Mouse (Mus musculus): ENCODE results near the gene Mfrp. TPM values are rescaled to one million over a fixed set of nuclear protein-coding genes. Genes with fewer than 3 reads are reported as not detected.

Gene Mfrp
- total and polyA plus RNA-seq, 2 experiments from 2014 or later: 0.05 to 2.8 TPM

DNA sequence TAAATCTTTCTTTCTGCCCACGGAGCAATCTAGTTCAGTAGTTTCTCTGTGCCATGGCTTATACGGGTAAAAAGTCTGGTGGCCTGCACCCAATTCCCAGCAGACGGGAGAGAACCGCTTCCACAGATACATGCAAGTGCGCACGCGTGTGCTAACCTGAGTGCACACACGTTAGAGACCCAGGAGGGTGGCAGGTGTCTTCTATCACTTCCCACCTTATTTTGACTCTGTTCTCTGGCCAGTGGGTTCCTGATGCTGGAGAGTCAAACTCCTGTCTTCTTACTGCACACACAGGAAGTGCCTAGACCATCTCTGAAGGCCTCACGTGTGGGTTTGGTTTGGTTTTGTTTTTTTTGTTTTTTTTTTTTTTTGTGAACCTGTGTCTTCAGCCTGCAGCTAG, 14.1 kb downstream of the Mfrp start:
- H3K4me3 ChIP-seq (ENCODE audit: low read depth, low read length): no peak overlapping the region
- TF ChIP-seq CTCF (IDR thresholded peaks at IDR 0.05): no peak
- no peak overlapping the region for H3K9ac ChIP-seq (replicated peaks; ENCODE audit: low read length, poor library complexity, severe bottlenecking)
- no peaks in the 10 kb centered on the region for H3K27me3 ChIP-seq (ENCODE audit: insufficient read depth, low read length)
- no peak for ATAC-seq (ENCODE audit: low FRiP score)
- 90% methylated on average over 9 of the region's 9 CpGs for WGBS
- no peaks in the 10 kb centered on the region for H3K4me1 ChIP-seq (ENCODE audit: insufficient read depth, low read length)
- DNase-seq (ENCODE audit: low spot score): no peak
- H3K27ac ChIP-seq (ENCODE audit: low read depth, low read length): no peak overlapping the region
- no peaks in the 10 kb centered on the region for H3K36me3 ChIP-seq (ENCODE audit: insufficient read depth, low read length)
- H3K9me3 ChIP-seq (ENCODE audit: low read length): no peaks in the 10 kb centered on the region
- H3K4me2 ChIP-seq (ENCODE audit: low read depth, low read length, poor library complexity, severe bottlenecking): no peak overlapping the region

DNA sequence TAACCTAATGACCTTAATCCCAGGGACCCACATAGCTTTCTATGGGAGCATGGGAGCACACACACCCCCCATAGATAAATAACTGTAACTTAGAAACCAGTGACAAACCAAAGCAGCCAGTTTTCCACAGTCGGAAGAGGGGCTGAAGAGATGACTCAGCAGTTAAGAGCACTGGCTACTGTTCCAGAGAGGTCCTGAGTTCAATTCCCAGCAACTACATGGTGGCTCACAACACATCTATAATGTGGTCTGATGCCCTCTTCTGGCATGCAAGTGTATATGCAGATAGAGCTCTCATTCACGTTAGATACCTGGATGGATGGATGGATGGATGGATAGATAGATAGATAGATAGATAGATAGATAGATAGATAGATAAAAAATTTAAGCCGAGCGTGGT, 14.7 kb downstream of the Mfrp start:
- no peak overlapping the region for H3K9ac ChIP-seq (replicated peaks; ENCODE audit: low read length, poor library complexity, severe bottlenecking)
- 88% methylated on average over 4 of the region's 4 CpGs for WGBS
- no peaks in the 10 kb centered on the region for H3K27me3 ChIP-seq (ENCODE audit: insufficient read depth, low read length)
- DNase-seq (ENCODE audit: low spot score): no peak
- TF ChIP-seq CTCF (IDR thresholded peaks at IDR 0.05): peak; percentile 31
- H3K36me3 ChIP-seq (ENCODE audit: insufficient read depth, low read length): no peaks in the 10 kb centered on the region
- H3K4me3 ChIP-seq (ENCODE audit: low read depth, low read length): no peak overlapping the region
- no peak overlapping the region for H3K27ac ChIP-seq (ENCODE audit: low read depth, low read length)
- no peak for ATAC-seq (ENCODE audit: low FRiP score)
- H3K4me2 ChIP-seq (ENCODE audit: low read depth, low read length, poor library complexity, severe bottlenecking): no peak overlapping the region
- H3K4me1 ChIP-seq (ENCODE audit: insufficient read depth, low read length): no peaks in the 10 kb centered on the region
- no peaks in the 10 kb centered on the region for H3K9me3 ChIP-seq (ENCODE audit: low read length)

DNA sequence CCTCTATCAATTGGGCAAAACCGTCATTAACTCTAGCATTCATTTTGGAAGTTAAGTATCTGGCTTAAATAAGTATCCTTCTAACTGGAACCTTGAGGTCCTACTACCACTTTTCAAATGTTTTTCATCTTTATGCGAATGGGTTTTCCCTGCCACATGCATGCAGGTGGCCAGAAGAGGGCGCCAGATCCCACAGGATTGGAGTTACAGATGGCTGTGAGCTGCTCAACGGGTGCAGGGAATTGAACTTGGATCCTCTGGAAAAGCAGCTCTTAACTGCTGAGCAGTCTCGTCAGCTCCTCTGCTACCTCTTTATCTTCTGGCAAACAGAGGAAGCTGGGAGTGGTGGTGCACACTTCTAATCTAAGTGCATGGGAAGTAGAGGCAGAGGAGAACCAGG, 17.5 kb downstream of the Mfrp start:
- 49% methylated on average over 5 of the region's 5 CpGs for WGBS
- Histone ChIP-seq H3K9me3 (ENCODE audit: low read length) (no peaks in the 10 kb centered on the region), H3K4me2 (ENCODE audit: low read depth, low read length, poor library complexity, severe bottlenecking) (no peak overlapping the region), H3K9ac (replicated peaks; ENCODE audit: low read length, poor library complexity, severe bottlenecking) (no peak overlapping the region), H3K27ac (ENCODE audit: low read depth, low read length) (no peak overlapping the region), H3K36me3 (ENCODE audit: insufficient read depth, low read length) (no peaks in the 10 kb centered on the region), H3K4me3 (ENCODE audit: low read depth, low read length) (no peak overlapping the region), H3K4me1 (ENCODE audit: insufficient read depth, low read length) (no peaks in the 10 kb centered on the region), H3K27me3 (ENCODE audit: insufficient read depth, low read length) (no peaks in the 10 kb centered on the region)
- no peak for DNase-seq (ENCODE audit: low spot score)
- TF ChIP-seq CTCF (IDR thresholded peaks at IDR 0.05): peak; percentile 57
- no peak for ATAC-seq (ENCODE audit: low FRiP score)

DNA sequence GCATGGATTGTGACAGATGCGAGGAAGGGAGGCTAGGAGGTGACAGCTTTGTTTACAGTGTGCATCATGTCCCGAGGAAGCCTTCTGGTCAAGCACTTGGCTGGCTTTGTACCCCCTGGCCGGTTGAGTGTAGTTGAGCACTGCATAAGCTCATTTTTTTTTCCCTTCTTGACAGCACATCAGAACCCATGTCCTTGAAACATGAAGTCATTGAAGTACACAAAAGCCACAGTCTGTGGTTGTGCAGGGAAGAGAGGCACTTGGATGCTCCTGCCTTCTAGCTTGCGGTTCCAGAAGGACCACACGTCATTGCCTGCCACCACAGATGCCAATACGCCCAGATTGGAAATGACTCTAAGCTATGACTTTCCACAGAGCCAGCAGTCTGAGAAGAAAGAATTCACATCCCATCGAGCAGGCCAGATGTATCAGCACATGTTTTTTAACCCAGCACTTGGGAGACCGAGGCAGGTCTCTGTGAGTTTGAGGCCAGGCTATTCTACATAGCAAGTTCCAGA, 18.5 kb downstream of the Mfrp start:
- Histone ChIP-seq H3K9ac (replicated peaks; ENCODE audit: low read length, poor library complexity, severe bottlenecking) (no peak overlapping the region), H3K27ac (ENCODE audit: low read depth, low read length) (no peak overlapping the region), H3K4me3 (ENCODE audit: low read depth, low read length) (no peak overlapping the region), H3K36me3 (ENCODE audit: insufficient read depth, low read length) (no peaks in the 10 kb centered on the region), H3K4me1 (ENCODE audit: insufficient read depth, low read length) (no peaks in the 10 kb centered on the region), H3K9me3 (ENCODE audit: low read length) (no peaks in the 10 kb centered on the region), H3K27me3 (ENCODE audit: insufficient read depth, low read length) (no peaks in the 10 kb centered on the region), H3K4me2 (ENCODE audit: low read depth, low read length, poor library complexity, severe bottlenecking) (no peak overlapping the region)
- ATAC-seq (ENCODE audit: low FRiP score) (no peak), DNase-seq (ENCODE audit: low spot score) (no peak)
- WGBS: 86% methylated on average over 8 of the region's 8 CpGs
- TF ChIP-seq CTCF (IDR thresholded peaks at IDR 0.05): no peak

- Histone ChIP-seq H3K4me1 (ENCODE audit: insufficient read depth, low read length) (no peaks in the 10 kb centered on the region), H3K9me3 (ENCODE audit: low read length) (no peaks in the 10 kb centered on the region), H3K27me3 (ENCODE audit: insufficient read depth, low read length) (no peaks in the 10 kb centered on the region), H3K36me3 (ENCODE audit: insufficient read depth, low read length) (no peaks in the 10 kb centered on the region), H3K4me2 (ENCODE audit: low read depth, low read length, poor library complexity, severe bottlenecking) (no peak overlapping the region), H3K9ac (replicated peaks; ENCODE audit: low read length, poor library complexity, severe bottlenecking) (no peak overlapping the region), H3K4me3 (ENCODE audit: low read depth, low read length) (no peak overlapping the region), H3K27ac (ENCODE audit: low read depth, low read length) (no peak overlapping the region)
- peak; percentile 60 for TF ChIP-seq CTCF (IDR thresholded peaks at IDR 0.05)
- DNase-seq (ENCODE audit: low spot score) (no peak), ATAC-seq (ENCODE audit: low FRiP score) (no peak)
- 72% methylated on average over 6 of the region's 6 CpGs for WGBS
These were observed 22.8 kb downstream of the Mfrp start for GRCm38 (mm10) chr9:44124317-44124716.

- Histone ChIP-seq H3K27ac (ENCODE audit: low read depth, low read length) (no peak overlapping the region), H3K9me3 (ENCODE audit: low read length) (no peaks in the 10 kb centered on the region), H3K4me1 (ENCODE audit: insufficient read depth, low read length) (0 out of 2 replicates have a peak, but pooled peaks cover 3% of the 10 kb centered on the region), H3K27me3 (ENCODE audit: insufficient read depth, low read length) (no peaks in the 10 kb centered on the region), H3K9ac (replicated peaks; ENCODE audit: low read length, poor library complexity, severe bottlenecking) (no peak overlapping the region), H3K4me3 (ENCODE audit: low read depth, low read length) (no peak overlapping the region), H3K36me3 (ENCODE audit: insufficient read depth, low read length) (no peaks in the 10 kb centered on the region), H3K4me2 (ENCODE audit: low read depth, low read length, poor library complexity, severe bottlenecking) (no peak overlapping the region)
- ATAC-seq (ENCODE audit: low FRiP score) (no peak), DNase-seq (ENCODE audit: low spot score) (no peak)
- no peak for TF ChIP-seq CTCF (IDR thresholded peaks at IDR 0.05)
- WGBS: 57% methylated on average over 5 of the region's 5 CpGs
These were observed 23.5 kb downstream of the Mfrp start for GRCm38 (mm10) chr9:44125026-44125425.

All from midbrain, postnatal 0 days (tissue).